In the genomic region with DNA sequence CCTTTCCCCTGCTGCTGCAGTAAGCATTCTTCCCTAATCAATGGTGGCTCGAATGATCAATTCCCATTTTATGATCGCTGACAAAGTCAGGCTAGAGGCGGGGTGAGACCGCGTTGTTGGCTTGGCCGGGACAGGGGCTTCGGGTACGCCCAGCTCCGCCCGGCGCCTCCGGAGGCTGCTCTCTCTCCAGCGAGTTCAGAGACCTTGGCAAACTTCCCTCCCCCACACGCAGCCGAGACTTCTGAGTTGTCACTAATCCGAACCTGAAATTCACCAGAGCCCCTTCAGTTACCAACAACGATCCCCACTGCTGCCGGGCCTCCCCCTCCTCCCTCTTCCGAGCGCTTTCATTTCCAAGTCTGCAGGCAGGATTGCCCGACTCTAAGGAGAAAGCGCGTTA, we compare ENCODE assay signal across 9 mouse cellular contexts. TPM values are rescaled to one million over a fixed set of nuclear protein-coding genes. Genes with fewer than 3 reads are reported as not detected.
A peak's percentile ranks its signal among the peaks of the same experiment; 100 is the strongest.
DNase-seq lines count a peak whose midpoint lies in the region; ATAC-seq lines count a peak whose summit lies in the region.
"Had no signal": no experiment of that assay in that cellular context is flagged by ENCODE, and none has a peak within 500 bp of the region (broad histone marks: within the 10 kb centered on the region; RNA-seq: fewer than 3 reads in every experiment).

No protein-coding gene starts in this region.

- peak overlapping the region; percentile 32 for H3K4me3 ChIP-seq in midbrain, embryonic 11.5 days (ENCODE audit: low read depth, low read length)

- peaks cover 11% of the 10 kb centered on the region for H3K4me1 ChIP-seq in midbrain, embryonic 11.5 days (ENCODE audit: control insufficient read depth, insufficient read depth, low read length)

- no peaks in the 10 kb centered on the region for H3K9me3 ChIP-seq in midbrain, embryonic 11.5 days (ENCODE audit: control insufficient read depth, low read length)

- peak overlapping the region; percentile 10; the same call in 1 of the 2 replicates for H3K27ac ChIP-seq in midbrain, embryonic 11.5 days (ENCODE audit: low read depth, low read length)

- no peaks in the 10 kb centered on the region for H3K36me3 ChIP-seq in midbrain, embryonic 11.5 days (ENCODE audit: control insufficient read depth, insufficient read depth, low read length)

- DNase-seq in ovary, postnatal 36 days (ENCODE audit: low spot score): peak; percentile 49
- no peak for DNase-seq in ovary, postnatal 10 days (ENCODE audit: low spot score)
- peak; percentile 84 for DNase-seq in embryo, embryonic 9.5 days (ENCODE audit: extremely low spot score)
- peak; percentile 67 to 73 for DNase-seq in heart, postnatal 10 days
- peak; percentile 79 to 88 for DNase-seq in kidney, postnatal 4 days
- DNase-seq in midbrain, embryonic 11.5 days (ENCODE audit: low spot score, missing footprints): peak; percentile 96
- peak; percentile 68 for DNase-seq in yolk sac, embryonic 10.5 days (ENCODE audit: low spot score)
- no peak for DNase-seq in left cerebral cortex, adult 11 months (ENCODE audit: low spot score)

- peak overlapping the region; percentile 53 for H3K9ac ChIP-seq in midbrain, embryonic 11.5 days (ENCODE audit: low read length)

- WGBS in midbrain, embryonic 11.5 days: 0% methylated on average over 23 of the region's 23 CpGs

- peak overlapping the region; percentile 69 for H3K4me2 ChIP-seq in midbrain, embryonic 11.5 days

- intact Hi-C loops in heart, postnatal 10 days (cut with DNase I): loop anchor here (10.0 kb wide), 2 partner anchors 1221 to 1811 kb away; no protein-coding TSS in a partner anchor

- ATAC-seq in midbrain, embryonic 11.5 days (ENCODE audit: low FRiP score): peak; percentile 83
- ATAC-seq: Patski had no signal

- H3K27me3 ChIP-seq in midbrain, embryonic 11.5 days (ENCODE audit: control insufficient read depth, insufficient read depth, low read length): peaks cover 32% of the 10 kb centered on the region
- H3K27me3 ChIP-seq: Patski had no signal

RNA-seq across cellular contexts. Expression of a gene that starts 10.3 kb away (rescaled TPM):
- total RNA-seq in heart, postnatal 10 days (2021): 10 to 100 TPM; 22.4 to 27.5 TPM
- 52.2 and 56.5 TPM in 2 replicates for polyA plus RNA-seq in midbrain, embryonic 11.5 days (2014; fragmentation: Nextera tagmentation; extraction: Ambion mirVana)

Comparison
In these comparisons a context has a peak if more than half of its experiments do, and no peak if none do; other contexts are left out.
1. DNase-seq: peak in ovary, postnatal 36 days (single experiment), embryo, embryonic 9.5 days (single experiment), heart, postnatal 10 days (2 of 2), kidney, postnatal 4 days (2 of 2), midbrain, embryonic 11.5 days (single experiment) and yolk sac, embryonic 10.5 days (single experiment); none in ovary, postnatal 10 days (single experiment) and left cerebral cortex, adult 11 months (single experiment).